Mouse (Mus musculus): Measurements from ENCODE around the gene Rpl31. TPM values are rescaled to one million over a fixed set of nuclear protein-coding genes. Genes with fewer than 3 reads are reported as not detected.

Gene Rpl31
- polyA plus RNA-seq, 1 experiment from 2014 or later, result 425 TPM

- no peak overlapping the region for H3K27ac ChIP-seq
- peak; percentile 12 for DNase-seq (ENCODE audit: low spot score)
- no peaks in the 10 kb centered on the region for H3K27me3 ChIP-seq (ENCODE audit: insufficient read depth, poor library complexity, severe bottlenecking)
- H3K4me3 ChIP-seq, result no peak overlapping the region
- WGBS, result 49% methylated on average over 12 of the region's 12 CpGs
- H3K9me3 ChIP-seq, result no peaks in the 10 kb centered on the region
- no peaks in the 10 kb centered on the region for H3K36me3 ChIP-seq
- H3K4me1 ChIP-seq (replicated peaks), result peaks cover 6% of the 10 kb centered on the region; the same call in 1 of the 2 replicates
Measured at GRCm38 (mm10) chr1:39417817-39418216, 50.2 kb downstream of the Rpl31 start.

DNA sequence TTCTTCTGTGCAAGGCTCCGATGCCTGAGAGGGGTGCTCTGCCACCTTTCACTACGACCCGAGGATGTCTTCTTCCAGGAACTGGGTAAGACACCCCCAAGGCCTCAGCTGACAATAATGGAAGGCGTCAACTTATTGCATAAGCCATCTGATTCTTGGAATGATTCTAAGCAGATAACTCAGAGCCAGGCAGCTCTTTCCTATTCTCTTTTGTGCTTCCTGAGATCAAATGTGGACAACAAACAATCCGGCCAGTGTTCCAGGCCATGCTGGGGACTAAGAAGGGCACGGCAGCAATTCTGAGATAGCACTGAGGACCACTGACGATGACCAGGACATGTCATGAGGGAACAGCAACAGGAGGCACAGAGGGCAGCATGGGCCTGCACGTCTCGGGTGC is 51.2 kb downstream of the Rpl31 start:
- Histone ChIP-seq H3K27me3 (ENCODE audit: insufficient read depth, poor library complexity, severe bottlenecking) (no peaks in the 10 kb centered on the region), H3K9me3 (no peaks in the 10 kb centered on the region), H3K36me3 (no peaks in the 10 kb centered on the region), H3K27ac (no peak overlapping the region), H3K4me1 (replicated peaks) (peaks cover 6% of the 10 kb centered on the region; the same call in 1 of the 2 replicates), H3K4me3 (no peak overlapping the region)
- no peak for DNase-seq (ENCODE audit: low spot score)
- WGBS, result 85% methylated on average over 9 of the region's 9 CpGs

GRCm38 (mm10) chr1:39420987-39421386 is 53.3 kb downstream of the Rpl31 start:
- Histone ChIP-seq H3K27ac (no peak overlapping the region), H3K27me3 (ENCODE audit: insufficient read depth, poor library complexity, severe bottlenecking) (no peaks in the 10 kb centered on the region), H3K36me3 (no peaks in the 10 kb centered on the region), H3K4me3 (no peak overlapping the region), H3K4me1 (replicated peaks) (peaks cover 6% of the 10 kb centered on the region; the same call in 1 of the 2 replicates), H3K9me3 (no peaks in the 10 kb centered on the region)
- WGBS, result 94% methylated on average over 6 of the region's 6 CpGs
- no peak for DNase-seq (ENCODE audit: low spot score)

Other genes starting within 250 kb of the Rpl31 start
- gene Npas2, start 174.1 kb upstream of the Rpl31 start, polyA plus RNA-seq (2016; fragmentation: Nextera tagmentation; extraction: Ambion mirVana), result 0.05 and 0.21 TPM in 2 replicates
- 5.9 and 6.3 TPM in 2 replicates for gene Tbc1d8, start 110.9 kb downstream of the Rpl31 start, polyA plus RNA-seq (2016; fragmentation: Nextera tagmentation; extraction: Ambion mirVana)
- gene Cnot11, start 167.2 kb downstream of the Rpl31 start, polyA plus RNA-seq (2016; fragmentation: Nextera tagmentation; extraction: Ambion mirVana), result 26.2 and 26.9 TPM in 2 replicates
- 21.0 and 27.0 TPM in 2 replicates for gene Rnf149, start 209.6 kb downstream of the Rpl31 start, polyA plus RNA-seq (2016; fragmentation: Nextera tagmentation; extraction: Ambion mirVana)